Mouse (Mus musculus) heart, postnatal 0 days (tissue): Measurements from ENCODE around the gene Rasgrf1.

Experiments
- CTCF ChIP-seq: IDR thresholded peaks from 2 replicates; pipeline ENCODE4 v1.5.1; 2016; ENCODE audit warnings: antibody characterized with exemption, control low read depth, low read depth
- EP300 ChIP-seq: IDR thresholded peaks from 2 replicates; pipeline ENCODE4 v1.6.1; 2016; ENCODE audit warnings: antibody characterized with exemption, low read depth

- TF ChIP-seq CTCF (no peak), EP300 (no peak)
Observed at GRCm38 (mm10) chr9:90021442-90021841, 111.7 kb downstream of the Rasgrf1 start.
